Mouse (Mus musculus): ENCODE data around the gene Capn12.

GRCm38 (mm10) chr7:28899972-28900371 is 18.8 kb downstream of the Capn12 start:
- TF ChIP-seq POLR2A (IDR thresholded peaks at IDR 0.05; ENCODE audit: extremely low read depth, insufficient read depth, low read length) (no peak), CTCF (IDR thresholded peaks at IDR 0.05; ENCODE audit: extremely low read depth, insufficient read depth, low read length) (peak; percentile 13; the same call in 1 of the 2 replicates)

All from cortical plate, adult 2 months (tissue).